Mouse (Mus musculus) erythroblast, embryonic 14.5 days (primary cell): ENCODE data around the gene Cdk2ap1. TPM values are rescaled to one million over a fixed set of nuclear protein-coding genes. Genes with fewer than 3 reads are reported as not detected.
"Not testable (repeated sequence)": the region's sequence is repeated elsewhere in the genome, so short reads cannot be mapped to it uniquely, and the experiment has no call there.

Experiments
- H3K27me3 ChIP-seq: 2 replicates; pipeline ENCODE4 v1.6.1; 2012; ENCODE audit warnings: inconsistent platforms; ENCODE audit not compliant: control insufficient read depth
- H3K36me3 ChIP-seq: 2 replicates; pipeline ENCODE4 v1.6.1; 2012; ENCODE audit warnings: mild to moderate bottlenecking, inconsistent platforms; ENCODE audit not compliant: control insufficient read depth
- H3K4me1 ChIP-seq: 2 replicates; pipeline ENCODE4 v1.6.1; 2012; ENCODE audit warnings: inconsistent platforms; ENCODE audit not compliant: control insufficient read depth
- H3K4me3 ChIP-seq: replicated peaks from 2 replicates; pipeline ENCODE3; 2012; ENCODE audit warnings: moderate library complexity, mild to moderate bottlenecking, inconsistent platforms
- H3K9me3 ChIP-seq: 2 replicates; pipeline ENCODE4 v1.6.1; 2012; ENCODE audit warnings: low read length, inconsistent platforms, mixed read lengths; ENCODE audit not compliant: control insufficient read depth
- GATA1 ChIP-seq: IDR thresholded peaks from 2 replicates; pipeline ENCODE4 v1.6.1; 2012; ENCODE audit warnings: low read length, inconsistent platforms, mixed read lengths
- TAL1 ChIP-seq: IDR thresholded peaks from 3 replicates; pipeline ENCODE4 v1.6.1; 2012; ENCODE audit warnings: low read length, inconsistent platforms, mixed read lengths
- polyA plus RNA-seq: library from polyadenylated mRNA; stranded (reverse); fragments of >175 nt; gene quantifications from 2 replicates; pipeline ENCODE4 v1.2.3, GENCODE M21; 2012

Gene Cdk2ap1
- polyA plus RNA-seq: 16.1 and 20.1 TPM in 2 replicates

DNA sequence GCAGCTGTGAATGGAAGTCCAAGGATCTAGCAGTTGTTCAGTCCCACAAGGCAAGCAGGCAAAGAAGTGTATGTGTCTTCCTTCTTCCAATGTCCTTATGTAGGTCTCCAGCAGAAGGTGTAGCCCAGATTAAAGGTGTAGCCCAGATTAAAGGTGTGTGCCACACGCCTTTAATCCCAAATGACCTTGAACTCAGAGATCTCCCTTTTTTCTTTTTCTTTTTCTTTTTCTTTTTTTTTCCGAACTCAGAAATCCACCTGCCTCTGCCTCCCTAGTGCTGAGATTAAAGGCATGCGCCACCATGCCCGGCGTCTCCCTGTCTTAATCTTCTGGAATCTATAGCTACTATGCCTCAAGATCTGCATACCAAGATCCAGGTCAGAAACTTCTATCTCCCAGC, at the start of gene Cdk2ap1:
Cdk2ap1 (minus strand) TSS at position 101 of the 400 bp plus-strand sequence.
- H3K9me3 ChIP-seq, H3K4me1 ChIP-seq, H3K36me3 ChIP-seq, H3K4me3 ChIP-seq, H3K27me3 ChIP-seq: not testable (repeated sequence)

DNA sequence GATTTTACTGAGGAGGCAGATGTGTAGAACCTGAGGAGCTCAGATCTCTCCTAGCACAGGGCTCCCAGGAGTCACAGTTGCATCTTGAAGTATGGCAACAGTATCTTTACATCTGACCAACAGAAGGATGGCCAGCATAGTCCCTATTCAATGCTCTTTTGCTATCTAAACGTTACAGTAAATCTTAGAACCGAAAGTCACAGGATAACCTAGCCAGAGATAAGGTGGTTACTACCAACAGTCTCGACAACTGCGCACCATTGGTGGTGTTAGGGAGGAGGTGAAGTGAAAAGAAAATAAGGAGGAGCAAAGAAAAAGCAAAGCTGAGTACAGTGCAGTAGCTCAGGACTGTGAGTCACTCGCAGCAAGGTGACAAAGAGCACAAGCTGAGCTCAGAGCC, 49.3 kb upstream of the Cdk2ap1 start:
- H3K27me3 ChIP-seq: no peaks in the 10 kb centered on the region
- no peak overlapping the region for H3K4me3 ChIP-seq
- TF ChIP-seq TAL1 (no peak), GATA1 (no peak)
- peaks cover 68% of the 10 kb centered on the region for H3K36me3 ChIP-seq
- peaks cover 13% of the 10 kb centered on the region for H3K4me1 ChIP-seq
- H3K9me3 ChIP-seq: no peaks in the 10 kb centered on the region

DNA sequence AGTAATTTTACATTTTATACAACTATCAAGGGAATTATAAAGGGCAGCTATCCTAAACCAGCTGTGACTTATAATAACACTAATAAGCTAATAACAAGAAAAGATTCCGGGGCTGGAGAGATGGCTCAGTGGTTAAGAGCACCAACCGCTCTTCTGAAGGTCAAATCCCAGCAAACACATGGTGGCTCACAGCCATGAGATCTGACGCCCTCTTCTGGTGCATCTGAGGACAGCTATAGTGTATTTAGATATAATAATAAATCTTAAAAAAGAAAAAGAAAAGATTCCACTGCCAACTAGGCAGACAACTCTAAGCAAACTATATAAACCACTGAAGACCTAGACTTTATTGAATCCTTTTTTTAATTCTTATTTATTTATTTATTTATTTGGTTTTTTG, 47.9 kb upstream of the Cdk2ap1 start:
- Histone ChIP-seq H3K27me3 (no peaks in the 10 kb centered on the region), H3K9me3 (no peaks in the 10 kb centered on the region), H3K4me3 (no peak overlapping the region), H3K4me1 (peaks cover 13% of the 10 kb centered on the region), H3K36me3 (peaks cover 80% of the 10 kb centered on the region)
- TF ChIP-seq TAL1 (no peak), GATA1 (no peak)

DNA sequence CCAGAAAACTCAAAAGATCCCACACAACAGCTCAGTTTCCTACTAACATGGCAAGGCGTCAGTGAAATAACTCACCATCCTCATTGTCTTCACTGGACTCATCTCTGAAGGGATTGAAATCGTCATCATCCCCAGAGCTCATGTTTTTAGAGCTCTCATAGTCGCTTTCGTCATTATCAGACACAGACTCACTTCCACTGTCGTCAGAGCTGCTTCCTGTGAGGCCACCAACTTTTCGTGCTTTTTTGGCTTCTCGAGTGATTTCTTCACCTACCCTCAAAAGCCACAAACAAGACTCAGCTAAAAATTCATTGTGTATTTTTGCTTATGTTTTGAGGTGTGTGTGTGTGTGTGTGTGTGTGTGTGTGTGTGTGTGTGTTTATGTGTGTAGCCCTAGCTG, 30.8 kb upstream of the Cdk2ap1 start:
- H3K4me1 ChIP-seq: no peaks in the 10 kb centered on the region

DNA sequence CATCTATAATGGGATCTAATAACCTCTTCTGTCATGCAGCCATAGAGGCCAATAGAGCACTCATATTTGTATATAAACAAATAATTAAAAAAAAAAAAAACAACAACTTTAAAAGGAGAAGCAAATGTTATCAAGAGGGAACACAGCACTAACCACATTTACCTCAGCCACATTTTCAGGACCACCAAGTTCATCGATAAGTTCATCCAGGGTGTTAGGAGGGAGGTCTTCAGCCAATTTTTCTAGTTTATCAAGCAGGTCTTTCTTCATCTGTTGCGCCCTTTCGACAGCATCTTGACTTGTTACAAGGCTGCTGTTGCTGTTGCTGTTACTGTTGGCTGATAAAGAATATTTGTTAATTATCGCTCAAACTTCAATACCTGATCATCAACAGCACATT, 29.5 kb upstream of the Cdk2ap1 start:
- Histone ChIP-seq H3K27me3 (no peaks in the 10 kb centered on the region), H3K9me3 (no peaks in the 10 kb centered on the region), H3K4me3 (no peak overlapping the region), H3K4me1 (no peaks in the 10 kb centered on the region), H3K36me3 (peaks cover 92% of the 10 kb centered on the region)
- TF ChIP-seq TAL1: no peak
- no peak for TF ChIP-seq GATA1

More for the DNA sequence above, 30.8 kb upstream of the Cdk2ap1 start:
- no peak for TF ChIP-seq GATA1
- TF ChIP-seq TAL1: no peak
- Histone ChIP-seq H3K36me3 (peaks cover 94% of the 10 kb centered on the region), H3K9me3 (no peaks in the 10 kb centered on the region), H3K4me3 (no peak overlapping the region), H3K27me3 (no peaks in the 10 kb centered on the region)

DNA sequence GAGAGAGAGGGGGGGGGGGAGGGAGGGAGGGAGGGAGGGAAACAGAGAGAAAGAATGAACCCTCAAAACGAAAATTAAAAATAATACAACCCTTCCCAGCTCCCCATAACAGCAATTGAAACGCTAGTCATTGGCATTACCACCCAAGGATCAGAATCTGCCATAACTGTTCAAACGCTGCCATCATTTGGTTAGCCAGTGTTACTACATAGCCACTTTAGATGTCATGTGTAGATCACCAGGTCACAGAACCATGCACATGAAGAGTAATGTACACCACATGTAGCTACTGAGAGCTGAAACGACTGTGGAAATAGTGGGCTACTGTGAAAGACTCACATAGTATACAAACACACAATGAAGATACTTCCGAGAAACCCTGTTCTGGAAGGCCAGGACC, 25.1 kb upstream of the Cdk2ap1 start:
- H3K4me3 ChIP-seq: no peak overlapping the region
- no peaks in the 10 kb centered on the region for H3K9me3 ChIP-seq
- TF ChIP-seq GATA1: no peak
- TF ChIP-seq TAL1: no peak
- H3K27me3 ChIP-seq: no peaks in the 10 kb centered on the region
- peaks cover 92% of the 10 kb centered on the region for H3K36me3 ChIP-seq
- no peaks in the 10 kb centered on the region for H3K4me1 ChIP-seq

DNA sequence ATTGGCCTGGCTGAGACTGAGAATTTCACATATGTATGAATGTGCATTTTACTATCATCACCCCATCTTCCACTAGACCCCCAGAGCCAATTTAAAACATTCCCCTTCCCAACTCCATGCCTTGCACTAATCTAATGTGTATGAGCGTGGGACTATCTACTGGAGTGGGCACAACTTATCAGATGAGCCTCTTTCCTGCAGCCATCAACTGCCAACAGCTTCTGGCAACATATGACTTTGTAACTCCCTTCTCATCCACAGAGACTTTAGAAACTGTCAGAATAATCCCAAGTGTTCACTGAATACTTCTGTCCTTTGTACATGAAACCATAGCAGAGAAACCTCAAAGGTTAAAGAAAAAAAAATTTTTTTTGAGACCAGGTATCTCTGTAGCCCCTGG, 17.2 kb upstream of the Cdk2ap1 start:
- H3K4me1 ChIP-seq: no peaks in the 10 kb centered on the region
- no peaks in the 10 kb centered on the region for H3K9me3 ChIP-seq
- H3K4me3 ChIP-seq: no peak overlapping the region
- no peak for TF ChIP-seq TAL1
- no peak for TF ChIP-seq GATA1
- peaks cover 89% of the 10 kb centered on the region for H3K36me3 ChIP-seq
- H3K27me3 ChIP-seq: no peaks in the 10 kb centered on the region

DNA sequence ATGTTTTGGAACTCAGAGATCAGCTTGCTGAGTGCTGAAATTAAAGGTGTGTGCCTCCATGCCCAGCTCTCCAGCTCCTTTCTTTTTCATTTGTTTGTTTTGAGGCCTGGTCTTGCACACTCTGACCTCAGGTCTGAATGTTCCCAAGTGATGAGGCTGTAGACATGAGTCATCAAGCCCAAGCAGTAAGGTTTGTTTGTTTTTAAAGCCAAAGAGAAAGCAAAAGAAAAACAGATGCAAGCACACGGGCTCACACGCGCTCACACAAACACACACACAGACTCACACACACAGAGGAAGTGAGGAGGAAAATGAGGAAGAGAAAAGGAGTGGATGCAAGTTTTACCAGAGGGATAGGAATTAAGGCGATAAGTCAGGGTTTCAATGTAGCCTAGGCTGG, 14.3 kb upstream of the Cdk2ap1 start:
- Histone ChIP-seq H3K4me3 (no peak overlapping the region), H3K27me3 (no peaks in the 10 kb centered on the region), H3K36me3 (peaks cover 90% of the 10 kb centered on the region)

DNA sequence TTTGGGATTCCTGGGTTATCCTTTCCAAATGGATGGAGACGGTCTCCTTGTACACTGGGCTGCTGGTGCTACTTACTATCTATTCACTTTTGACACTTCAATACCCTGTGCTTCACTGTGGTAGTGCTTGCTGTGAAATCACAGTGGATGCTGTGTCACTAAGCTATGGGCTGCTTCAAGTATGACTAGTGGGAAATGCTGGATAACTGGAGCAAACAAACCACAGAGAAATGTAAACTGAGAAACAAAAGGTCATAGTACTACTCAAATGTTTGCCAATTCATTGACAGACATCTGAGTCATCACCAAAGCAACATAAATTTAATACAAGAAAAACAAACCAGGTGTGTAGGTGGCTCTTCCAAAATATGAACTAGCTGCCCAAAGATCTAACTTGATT, 13.5 kb upstream of the Cdk2ap1 start:
- TF ChIP-seq GATA1: no peak
- TF ChIP-seq TAL1: no peak
- no peak overlapping the region for H3K4me3 ChIP-seq
- peaks cover 90% of the 10 kb centered on the region for H3K36me3 ChIP-seq
- no peaks in the 10 kb centered on the region for H3K4me1 ChIP-seq
- H3K27me3 ChIP-seq: no peaks in the 10 kb centered on the region
- H3K9me3 ChIP-seq: no peaks in the 10 kb centered on the region

More for the DNA sequence above, 14.3 kb upstream of the Cdk2ap1 start:
- TF ChIP-seq TAL1 (no peak), GATA1 (no peak)
- Histone ChIP-seq H3K9me3 (no peaks in the 10 kb centered on the region), H3K4me1 (no peaks in the 10 kb centered on the region)

DNA sequence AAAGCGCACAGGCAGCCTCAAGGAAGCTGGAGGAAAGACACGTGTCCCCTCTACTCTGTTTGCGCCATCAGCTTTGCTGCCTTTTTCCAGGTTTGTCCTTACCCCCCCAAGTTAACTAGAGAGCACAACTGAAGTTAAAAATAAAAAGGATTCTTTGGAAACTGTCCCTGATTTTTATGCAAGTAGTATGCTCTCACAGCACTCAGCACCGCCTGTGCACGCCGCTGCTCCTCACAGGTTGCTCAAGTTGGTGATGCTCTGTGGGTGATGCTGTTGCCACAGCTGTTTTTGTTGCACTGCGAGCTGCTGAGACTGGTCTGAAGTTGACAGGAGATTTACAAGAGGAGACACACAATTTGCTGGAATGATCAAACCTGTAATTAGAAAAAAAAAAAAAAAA, 11.4 kb upstream of the Cdk2ap1 start:
- H3K4me1 ChIP-seq: no peaks in the 10 kb centered on the region
- TF ChIP-seq TAL1 (no peak), GATA1 (no peak)
- H3K9me3 ChIP-seq: no peaks in the 10 kb centered on the region
- no peaks in the 10 kb centered on the region for H3K27me3 ChIP-seq
- no peak overlapping the region for H3K4me3 ChIP-seq
- H3K36me3 ChIP-seq: peaks cover 89% of the 10 kb centered on the region
